Mouse (Mus musculus): ENCODE data around the gene Errfi1. TPM values are rescaled to one million over a fixed set of nuclear protein-coding genes. Genes with fewer than 3 reads are reported as not detected.
A peak's percentile ranks its signal among the peaks of the same experiment; 100 is the strongest.

The Errfi1 gene
- polyA plus RNA-seq, 2 experiments = 20.2 to 27.2 TPM

DNA sequence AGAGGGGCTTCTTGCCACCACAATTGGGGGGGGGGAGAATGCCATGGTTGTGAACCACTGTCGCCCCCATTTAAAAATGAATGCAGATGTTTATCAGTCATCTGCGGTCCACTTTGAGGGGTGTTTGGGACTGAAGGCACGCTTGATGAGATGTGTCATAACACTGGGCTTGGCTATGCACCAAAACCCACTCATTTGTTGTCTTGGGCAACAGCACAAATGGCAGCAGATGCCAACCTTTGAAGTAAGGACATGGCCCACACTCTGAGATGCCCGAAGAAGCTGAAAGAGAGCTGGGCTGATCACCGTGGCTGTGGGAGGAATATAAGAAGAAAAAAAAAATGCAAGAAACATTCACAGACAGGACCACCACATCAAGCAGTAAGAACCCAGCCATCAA lies 18.6 kb upstream of the Errfi1 start:
- no peak for TF ChIP-seq POLR2A (IDR thresholded peaks at IDR 0.05; ENCODE audit: borderline replicate concordance, extremely low read depth, insufficient read depth, insufficient read length)
- no peak overlapping the region for H3K4me2 ChIP-seq (replicated peaks; ENCODE audit: low read depth, low read length, severe bottlenecking)
- H3K9ac ChIP-seq (ENCODE audit: low read depth, low read length, severe bottlenecking) = no peak overlapping the region
- H3K9me3 ChIP-seq (ENCODE audit: control insufficient read depth, low read length) = no peaks in the 10 kb centered on the region
- ATAC-seq (ENCODE audit: low FRiP score, low read depth) (no peak), DNase-seq (ENCODE audit: low spot score) (no peak)
- H3K36me3 ChIP-seq (ENCODE audit: control insufficient read depth, insufficient read depth, low read length) = no peaks in the 10 kb centered on the region
- no peaks in the 10 kb centered on the region for H3K4me1 ChIP-seq (ENCODE audit: control insufficient read depth, insufficient read depth, low read length)
- H3K27ac ChIP-seq (replicated peaks; ENCODE audit: low read depth, low read length) = no peak overlapping the region
- WGBS = 89% methylated on average over 5 of the region's 5 CpGs
- no peaks in the 10 kb centered on the region for H3K27me3 ChIP-seq (ENCODE audit: control insufficient read depth, insufficient read depth, low read length)
- H3K4me3 ChIP-seq (replicated peaks; ENCODE audit: low read length) = no peak overlapping the region

GRCm38 (mm10) chr4:150836258-150836657 lies 17.5 kb upstream of the Errfi1 start:
- 91% methylated on average over 13 of the region's 13 CpGs for WGBS
- no peak for TF ChIP-seq POLR2A (IDR thresholded peaks at IDR 0.05; ENCODE audit: borderline replicate concordance, extremely low read depth, insufficient read depth, insufficient read length)
- Histone ChIP-seq H3K4me2 (replicated peaks; ENCODE audit: low read depth, low read length, severe bottlenecking) (no peak overlapping the region), H3K9me3 (ENCODE audit: control insufficient read depth, low read length) (no peaks in the 10 kb centered on the region), H3K27me3 (ENCODE audit: control insufficient read depth, insufficient read depth, low read length) (no peaks in the 10 kb centered on the region), H3K9ac (ENCODE audit: low read depth, low read length, severe bottlenecking) (no peak overlapping the region), H3K4me3 (replicated peaks; ENCODE audit: low read length) (no peak overlapping the region), H3K4me1 (ENCODE audit: control insufficient read depth, insufficient read depth, low read length) (no peaks in the 10 kb centered on the region), H3K36me3 (ENCODE audit: control insufficient read depth, insufficient read depth, low read length) (no peaks in the 10 kb centered on the region), H3K27ac (replicated peaks; ENCODE audit: low read depth, low read length) (no peak overlapping the region)
- ATAC-seq (ENCODE audit: low FRiP score, low read depth) (no peak), DNase-seq (ENCODE audit: low spot score) (no peak)

DNA sequence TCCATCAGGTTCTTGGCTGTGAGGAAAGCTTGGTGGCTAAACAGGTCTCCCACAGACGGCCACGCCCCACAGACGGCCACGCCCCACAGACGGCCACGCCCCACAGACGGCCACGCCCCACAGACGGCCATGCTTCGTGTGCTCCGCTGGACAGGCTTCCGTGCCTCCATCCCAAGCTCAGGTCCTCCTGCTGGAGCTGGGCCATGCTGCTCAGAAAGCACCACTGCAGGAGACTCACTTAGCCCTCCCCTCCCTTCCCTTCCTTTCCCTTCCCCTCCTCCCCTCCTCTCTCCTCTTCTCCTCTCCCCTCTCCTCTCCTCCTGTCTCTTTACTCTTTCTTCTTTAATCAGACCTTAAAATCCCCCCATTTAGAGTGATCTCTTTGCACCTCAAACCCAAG lies 16.8 kb upstream of the Errfi1 start:
- Histone ChIP-seq H3K27me3 (ENCODE audit: control insufficient read depth, insufficient read depth, low read length) (no peaks in the 10 kb centered on the region), H3K4me2 (replicated peaks; ENCODE audit: low read depth, low read length, severe bottlenecking) (no peak overlapping the region), H3K36me3 (ENCODE audit: control insufficient read depth, insufficient read depth, low read length) (no peaks in the 10 kb centered on the region), H3K4me1 (ENCODE audit: control insufficient read depth, insufficient read depth, low read length) (no peaks in the 10 kb centered on the region), H3K9me3 (ENCODE audit: control insufficient read depth, low read length) (no peaks in the 10 kb centered on the region), H3K9ac (ENCODE audit: low read depth, low read length, severe bottlenecking) (no peak overlapping the region), H3K4me3 (replicated peaks; ENCODE audit: low read length) (no peak overlapping the region), H3K27ac (replicated peaks; ENCODE audit: low read depth, low read length) (no peak overlapping the region)
- ATAC-seq (ENCODE audit: low FRiP score, low read depth) (no peak), DNase-seq (ENCODE audit: low spot score) (no peak)
- 95% methylated on average over 12 of the region's 12 CpGs for WGBS
- TF ChIP-seq POLR2A (IDR thresholded peaks at IDR 0.05; ENCODE audit: borderline replicate concordance, extremely low read depth, insufficient read depth, insufficient read length) = no peak

DNA sequence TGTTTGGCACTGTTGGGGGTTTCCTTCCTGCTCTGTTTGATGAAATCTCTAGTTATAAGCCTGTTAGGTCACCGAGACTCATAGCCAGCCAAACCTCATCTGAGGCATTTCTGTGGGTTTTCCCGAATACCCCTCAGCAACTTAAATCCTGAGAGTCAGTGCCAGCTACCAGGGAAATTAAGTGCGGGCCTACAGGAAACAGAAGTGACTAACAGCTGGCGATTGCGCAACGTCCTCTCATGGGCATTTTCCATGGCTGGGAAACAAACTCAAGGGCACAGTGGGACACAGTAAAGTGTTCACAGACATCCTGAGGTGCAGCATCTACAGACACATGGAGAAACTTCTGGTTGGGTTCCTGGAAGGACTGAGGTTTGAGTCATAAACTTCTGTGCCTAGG lies 16.3 kb upstream of the Errfi1 start:
- no peaks in the 10 kb centered on the region for H3K4me1 ChIP-seq (ENCODE audit: control insufficient read depth, insufficient read depth, low read length)
- no peak overlapping the region for H3K4me3 ChIP-seq (replicated peaks; ENCODE audit: low read length)
- DNase-seq (ENCODE audit: low spot score) (peak; percentile 61), ATAC-seq (ENCODE audit: low FRiP score, low read depth) (no peak)
- no peaks in the 10 kb centered on the region for H3K27me3 ChIP-seq (ENCODE audit: control insufficient read depth, insufficient read depth, low read length)
- H3K36me3 ChIP-seq (ENCODE audit: control insufficient read depth, insufficient read depth, low read length) = no peaks in the 10 kb centered on the region
- no peak for TF ChIP-seq POLR2A (IDR thresholded peaks at IDR 0.05; ENCODE audit: borderline replicate concordance, extremely low read depth, insufficient read depth, insufficient read length)
- H3K9ac ChIP-seq (ENCODE audit: low read depth, low read length, severe bottlenecking) = no peak overlapping the region
- WGBS = 66% methylated on average over 6 of the region's 6 CpGs
- no peak overlapping the region for H3K4me2 ChIP-seq (replicated peaks; ENCODE audit: low read depth, low read length, severe bottlenecking)
- H3K27ac ChIP-seq (replicated peaks; ENCODE audit: low read depth, low read length) = no peak overlapping the region
- no peaks in the 10 kb centered on the region for H3K9me3 ChIP-seq (ENCODE audit: control insufficient read depth, low read length)

GRCm38 (mm10) chr4:150842045-150842444 lies 11.7 kb upstream of the Errfi1 start:
- no peak for DNase-seq (ENCODE audit: low spot score)

DNA sequence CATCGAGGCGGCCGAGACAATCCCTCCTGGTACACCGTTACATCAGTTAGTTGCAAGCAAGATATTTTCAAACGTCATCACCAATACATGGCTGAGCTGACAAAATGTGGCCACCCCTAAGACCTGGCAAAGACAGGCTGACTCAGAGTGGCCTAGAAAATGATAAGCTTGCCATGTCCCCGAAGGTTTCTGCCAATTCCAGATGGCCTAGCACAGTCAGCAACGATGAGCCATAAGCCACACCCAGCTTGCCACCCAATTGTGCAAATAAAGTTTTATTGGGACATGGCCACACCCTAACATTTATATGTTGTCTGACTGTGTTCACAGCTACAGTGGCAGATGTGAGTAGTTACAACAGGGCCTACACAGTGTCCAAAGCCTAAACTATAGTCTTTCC lies 10.5 kb upstream of the Errfi1 start:
- no peak for TF ChIP-seq POLR2A (IDR thresholded peaks at IDR 0.05; ENCODE audit: borderline replicate concordance, extremely low read depth, insufficient read depth, insufficient read length)
- Histone ChIP-seq H3K27me3 (ENCODE audit: control insufficient read depth, insufficient read depth, low read length) (no peaks in the 10 kb centered on the region), H3K4me3 (replicated peaks; ENCODE audit: low read length) (no peak overlapping the region), H3K36me3 (ENCODE audit: control insufficient read depth, insufficient read depth, low read length) (no peaks in the 10 kb centered on the region), H3K9ac (ENCODE audit: low read depth, low read length, severe bottlenecking) (no peak overlapping the region), H3K27ac (replicated peaks; ENCODE audit: low read depth, low read length) (no peak overlapping the region), H3K9me3 (ENCODE audit: control insufficient read depth, low read length) (no peaks in the 10 kb centered on the region), H3K4me2 (replicated peaks; ENCODE audit: low read depth, low read length, severe bottlenecking) (no peak overlapping the region), H3K4me1 (ENCODE audit: control insufficient read depth, insufficient read depth, low read length) (no peaks in the 10 kb centered on the region)
- ATAC-seq (ENCODE audit: low FRiP score, low read depth) (no peak), DNase-seq (ENCODE audit: low spot score) (no peak)
- 86% methylated on average over 7 of the region's 7 CpGs for WGBS

More at GRCm38 (mm10) chr4:150842045-150842444, 11.7 kb upstream of the Errfi1 start:
- Histone ChIP-seq H3K9ac (ENCODE audit: low read depth, low read length, severe bottlenecking) (no peak overlapping the region), H3K27me3 (ENCODE audit: control insufficient read depth, insufficient read depth, low read length) (no peaks in the 10 kb centered on the region), H3K4me1 (ENCODE audit: control insufficient read depth, insufficient read depth, low read length) (no peaks in the 10 kb centered on the region), H3K4me3 (replicated peaks; ENCODE audit: low read length) (no peak overlapping the region), H3K27ac (replicated peaks; ENCODE audit: low read depth, low read length) (no peak overlapping the region), H3K9me3 (ENCODE audit: control insufficient read depth, low read length) (no peaks in the 10 kb centered on the region), H3K4me2 (replicated peaks; ENCODE audit: low read depth, low read length, severe bottlenecking) (no peak overlapping the region), H3K36me3 (ENCODE audit: control insufficient read depth, insufficient read depth, low read length) (no peaks in the 10 kb centered on the region)
- ATAC-seq (ENCODE audit: low FRiP score, low read depth) = no peak
- 78% methylated on average over 5 of the region's 5 CpGs for WGBS
- TF ChIP-seq POLR2A (IDR thresholded peaks at IDR 0.05; ENCODE audit: borderline replicate concordance, extremely low read depth, insufficient read depth, insufficient read length) = no peak

Data from limb, embryonic 14.5 days (tissue).